In genomic region chr2:165641909-165642505, GRCm38 (mm10) we compare ENCODE assay signal across 12 mouse cellular contexts. TPM values are rescaled to one million over a fixed set of nuclear protein-coding genes. Genes with fewer than 3 reads are reported as not detected.
DNase-seq lines count a peak whose midpoint lies in the region; ATAC-seq and TF ChIP-seq lines count a peak whose summit lies in the region.
"Had no signal": no experiment of that assay in that cellular context is flagged by ENCODE, and none has a peak within 500 bp of the region (broad histone marks: within the 10 kb centered on the region; RNA-seq: fewer than 3 reads in every experiment).

No protein-coding gene starts in this region.

- no peak for TF ChIP-seq CTCF in intestine, postnatal 0 days (IDR thresholded peaks at IDR 0.05; ENCODE audit: low read depth)

- 61% methylated on average over 14 of the region's 14 CpGs for WGBS in intestine, embryonic 15.5 days
- 58% methylated on average over 14 of the region's 14 CpGs for WGBS in intestine, postnatal 0 days
- WGBS in limb, embryonic 11.5 days, result 42% methylated on average over 14 of the region's 14 CpGs
- 34% methylated on average over 14 of the region's 14 CpGs for WGBS in neural tube, embryonic 13.5 days

- H3K4me2 ChIP-seq in intestine, embryonic 15.5 days (replicated peaks), result no peak overlapping the region
- no peak overlapping the region for H3K4me2 ChIP-seq in intestine, postnatal 0 days (replicated peaks; ENCODE audit: low read depth)
- H3K4me2 ChIP-seq in limb, embryonic 11.5 days (ENCODE audit: low read depth, severe bottlenecking), result no peak overlapping the region
- H3K4me2 ChIP-seq in neural tube, embryonic 13.5 days, result peak overlapping the region; percentile 32
- H3K4me2 ChIP-seq: embryonic facial prominence, embryonic 12.5 days; heart, embryonic 15.5 days had no signal

- intact Hi-C loops in left cerebral cortex, postnatal 14 days (cut with DNase I), result no loop called here

- H3K27me3 ChIP-seq in intestine, embryonic 15.5 days (replicated peaks), result no peaks in the 10 kb centered on the region
- H3K27me3 ChIP-seq in intestine, postnatal 0 days (replicated peaks; ENCODE audit: control insufficient read depth, insufficient read depth, low read length), result no peaks in the 10 kb centered on the region
- H3K27me3 ChIP-seq in limb, embryonic 11.5 days (ENCODE audit: control insufficient read depth, insufficient read depth, low read length), result no peaks in the 10 kb centered on the region
- no peaks in the 10 kb centered on the region for H3K27me3 ChIP-seq in neural tube, embryonic 13.5 days
- H3K27me3 ChIP-seq: embryonic facial prominence, embryonic 12.5 days; heart, embryonic 15.5 days had no signal

- H3K36me3 ChIP-seq in intestine, embryonic 15.5 days, result no peaks in the 10 kb centered on the region
- H3K36me3 ChIP-seq in intestine, postnatal 0 days (ENCODE audit: control insufficient read depth, insufficient read depth), result no peaks in the 10 kb centered on the region
- H3K36me3 ChIP-seq in limb, embryonic 11.5 days (ENCODE audit: control insufficient read depth, insufficient read depth, low read length), result no peaks in the 10 kb centered on the region
- H3K36me3 ChIP-seq in neural tube, embryonic 13.5 days, result no peaks in the 10 kb centered on the region
- H3K36me3 ChIP-seq: embryonic facial prominence, embryonic 12.5 days; heart, embryonic 15.5 days had no signal

- no peak overlapping the region for H3K27ac ChIP-seq in intestine, embryonic 15.5 days
- no peak overlapping the region for H3K27ac ChIP-seq in intestine, postnatal 0 days (ENCODE audit: low read depth, low read length)
- H3K27ac ChIP-seq in limb, embryonic 11.5 days (replicated peaks; ENCODE audit: low read depth, low read length), result 0 out of 2 replicates have a peak overlapping the region, but pooled peaks have one; percentile 36
- H3K27ac ChIP-seq in neural tube, embryonic 13.5 days (replicated peaks), result peak overlapping the region; percentile 64
- H3K27ac ChIP-seq: embryonic facial prominence, embryonic 12.5 days; heart, embryonic 15.5 days had no signal

- ATAC-seq in intestine, embryonic 15.5 days, result 0 out of 2 replicates have a peak, but pooled peaks have one; percentile 43
- ATAC-seq in intestine, postnatal 0 days, result no peak
- 0 out of 2 replicates have a peak, but pooled peaks have one; percentile 44 for ATAC-seq in limb, embryonic 11.5 days (ENCODE audit: insufficient number of reproducible peaks, low FRiP score, low TSS enrichment, low read depth)
- peak; percentile 81 for ATAC-seq in neural tube, embryonic 13.5 days (ENCODE audit: low read depth)

- H3K9ac ChIP-seq in intestine, embryonic 15.5 days, result no peak overlapping the region
- no peak overlapping the region for H3K9ac ChIP-seq in intestine, postnatal 0 days (ENCODE audit: low read depth, low read length)
- H3K9ac ChIP-seq in limb, embryonic 11.5 days (ENCODE audit: low read length), result no peak overlapping the region
- no peak overlapping the region for H3K9ac ChIP-seq in neural tube, embryonic 13.5 days
- H3K9ac ChIP-seq: embryonic facial prominence, embryonic 12.5 days; heart, embryonic 15.5 days had no signal

- H3K9me3 ChIP-seq in intestine, embryonic 15.5 days, result no peaks in the 10 kb centered on the region
- no peaks in the 10 kb centered on the region for H3K9me3 ChIP-seq in intestine, postnatal 0 days (ENCODE audit: control insufficient read depth)
- H3K9me3 ChIP-seq in limb, embryonic 11.5 days (ENCODE audit: control insufficient read depth, low read length), result 0 out of 2 replicates have a peak, but pooled peaks cover 3% of the 10 kb centered on the region
- H3K9me3 ChIP-seq in neural tube, embryonic 13.5 days, result peaks cover 2% of the 10 kb centered on the region; the same call in 1 of the 2 replicates
- H3K9me3 ChIP-seq: heart, embryonic 15.5 days had no signal

- peaks cover 4% of the 10 kb centered on the region for H3K4me1 ChIP-seq in intestine, embryonic 15.5 days (replicated peaks)
- no peaks in the 10 kb centered on the region for H3K4me1 ChIP-seq in intestine, postnatal 0 days (replicated peaks; ENCODE audit: control insufficient read depth, insufficient read depth, low read length)
- peaks cover 12% of the 10 kb centered on the region for H3K4me1 ChIP-seq in limb, embryonic 11.5 days (ENCODE audit: control insufficient read depth, insufficient read depth, low read length)
- peaks cover 48% of the 10 kb centered on the region for H3K4me1 ChIP-seq in neural tube, embryonic 13.5 days (replicated peaks)

- H3K4me3 ChIP-seq in intestine, embryonic 15.5 days (replicated peaks), result no peak overlapping the region
- no peak overlapping the region for H3K4me3 ChIP-seq in intestine, postnatal 0 days (ENCODE audit: low read depth, low read length)
- no peak overlapping the region for H3K4me3 ChIP-seq in limb, embryonic 11.5 days (ENCODE audit: low read depth, low read length)
- no peak overlapping the region for H3K4me3 ChIP-seq in neural tube, embryonic 13.5 days
- H3K4me3 ChIP-seq: embryonic facial prominence, embryonic 12.5 days; heart, embryonic 15.5 days; myocyte had no signal

- DNase-seq in embryo, embryonic 10.5 days (ENCODE audit: low spot score), result peak; percentile 69
- peak; percentile 61 for DNase-seq in limb, embryonic 11.5 days (ENCODE audit: low spot score)
- no peak for DNase-seq in lung, adult 18-20 months
- DNase-seq in left cerebral cortex, postnatal 14 days (ENCODE audit: low spot score in 2 of 2), result no peak
- no peak for DNase-seq in frontal cortex, postnatal 25 days (ENCODE audit: low spot score in 2 of 2)
- DNase-seq: layer of hippocampus, adult 9-11 months had no signal

RNA-seq across cellular contexts. Expression of gene Eya2, which starts 47.2 kb away (rescaled TPM):
- 0.84 and 1.3 TPM in 2 replicates for polyA plus RNA-seq in intestine, embryonic 15.5 days (2015; fragmentation: Nextera tagmentation; extraction: Ambion mirVana)
- polyA plus RNA-seq in intestine, postnatal 0 days (2015; fragmentation: Nextera tagmentation; extraction: Ambion mirVana), result 0.16 and 0.51 TPM in 2 replicates
- 8.8 and 13.0 TPM in 2 replicates for polyA plus RNA-seq in limb, embryonic 11.5 days (2014; fragmentation: Nextera tagmentation; extraction: Ambion mirVana)
- polyA plus RNA-seq in neural tube, embryonic 13.5 days (2015; fragmentation: Nextera tagmentation; extraction: Ambion mirVana), result 13.2 and 18.2 TPM in 2 replicates
- total RNA-seq in left cerebral cortex, postnatal 14 days (2021), result 1 to 10 TPM; 4.8 to 5.1 TPM

Comparison
In these comparisons a context has a peak if more than half of its experiments do, and no peak if none do; other contexts are left out.
1. H3K27ac ChIP-seq: peak in limb, embryonic 11.5 days (single experiment) and neural tube, embryonic 13.5 days (single experiment); none in intestine, embryonic 15.5 days (single experiment) and intestine, postnatal 0 days (single experiment).
2. DNase-seq: peak in embryo, embryonic 10.5 days (single experiment) and limb, embryonic 11.5 days (single experiment); none in lung, adult 18-20 months (0 of 2), left cerebral cortex, postnatal 14 days (0 of 2) and frontal cortex, postnatal 25 days (0 of 2).